Mouse (Mus musculus) G1E (cell line): ENCODE results near the gene Fam120c.

Experiments
- CTCF ChIP-seq: IDR thresholded peaks from 2 replicates; pipeline ENCODE4 v1.5.1; 2012; ENCODE audit warnings: low read depth, low read length, inconsistent platforms, mixed read lengths
- GATA1 ChIP-seq: IDR thresholded peaks from 2 replicates; pipeline ENCODE4 v1.6.1; 2012; ENCODE audit warnings: borderline replicate concordance, low read length, inconsistent platforms, mixed read lengths

DNA sequence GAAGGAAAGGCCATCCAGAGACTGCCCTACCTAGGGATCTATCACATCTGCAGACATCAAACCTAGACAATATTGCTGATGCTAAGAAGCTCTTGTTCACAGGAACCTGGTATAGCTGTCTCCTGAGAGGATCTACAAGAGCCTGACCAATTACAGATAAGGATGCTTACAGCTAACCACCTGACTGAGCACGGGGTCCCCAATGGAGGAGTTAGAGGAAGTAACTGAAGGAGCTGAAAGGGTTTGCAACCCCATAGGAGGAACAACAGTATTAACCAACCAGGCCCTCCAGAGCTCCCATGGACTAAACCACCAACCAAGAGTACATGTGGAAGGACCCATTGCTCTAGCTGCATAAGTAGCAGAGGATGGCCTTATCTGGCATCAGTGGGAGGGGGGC, 76.8 kb downstream of the Fam120c start:
- no peak for TF ChIP-seq GATA1
- TF ChIP-seq CTCF = no peak
